Mouse (Mus musculus) effector memory CD4-positive, alpha-beta T cell, adult 5 months (primary cell): ENCODE data around the gene Foxo6. TPM values are rescaled to one million over a fixed set of nuclear protein-coding genes. Genes with fewer than 3 reads are reported as not detected.

ENCODE experiments used
- polyA plus RNA-seq: library from polyadenylated mRNA; unstranded; fragments of 100-300 nt; shearing (Covaris generic); gene quantifications from one replicate; pipeline ENCODE4 v1.2.1, GENCODE M21; 2017

Foxo6 gene
- not detected for polyA plus RNA-seq

DNA sequence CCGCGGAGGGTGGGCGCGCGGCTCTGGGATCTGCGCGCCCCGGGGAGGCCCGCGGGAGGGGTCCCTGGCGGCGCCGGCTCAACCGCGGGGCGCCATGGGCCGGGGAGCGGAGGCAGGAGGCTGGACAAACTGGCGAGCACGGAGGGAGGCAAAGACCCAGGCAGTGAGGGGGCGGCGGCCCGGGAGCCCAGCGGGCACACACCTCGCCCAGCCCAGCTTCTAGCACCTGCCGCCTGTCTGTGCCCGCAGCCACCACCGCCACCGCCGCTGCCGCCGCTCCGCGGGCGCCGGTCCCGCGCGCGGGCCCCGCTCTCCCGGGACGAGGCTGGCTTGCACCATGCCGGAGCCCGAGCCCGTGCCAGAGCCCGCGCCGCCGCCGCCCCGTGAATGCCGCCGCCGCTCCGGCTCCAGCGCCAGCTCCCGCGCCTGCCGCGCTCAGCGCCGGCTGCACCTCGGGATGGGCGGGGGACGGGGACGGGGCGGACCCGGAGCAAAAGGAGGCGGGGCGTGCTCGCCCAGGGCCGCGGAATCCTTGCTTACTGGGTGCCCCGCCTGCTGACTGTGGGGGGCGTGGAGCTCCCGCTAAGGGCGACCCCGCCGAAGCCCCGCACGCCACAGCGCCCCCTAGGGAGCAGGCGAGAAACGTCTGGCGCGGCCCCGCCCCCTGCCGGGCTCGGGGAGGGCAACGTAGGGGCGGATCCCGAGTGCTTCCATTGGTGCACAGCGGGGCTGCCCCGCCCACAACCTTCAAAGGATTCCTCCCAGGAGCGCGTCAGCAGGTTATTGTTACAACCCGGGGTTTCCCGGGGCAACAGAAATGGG is at the start of gene Foxo6:
Foxo6 (minus strand) TSS at position 60 of the 822 bp plus-strand sequence.

Other genes starting within 250 kb of the Foxo6 start
- gene AL607142.1, start 222.4 kb downstream of the Foxo6 start, polyA plus RNA-seq = not detected
- not detected for gene Edn2, start 126.1 kb downstream of the Foxo6 start, polyA plus RNA-seq
- gene Scmh1, start 117.9 kb upstream of the Foxo6 start, polyA plus RNA-seq = 19.7 TPM
- not detected for gene Slfnl1, start 244.9 kb upstream of the Foxo6 start, polyA plus RNA-seq